Mouse (Mus musculus) heart, embryonic 14.5 days (tissue): ENCODE measurements around the gene Slc44a2. TPM values are rescaled to one million over a fixed set of nuclear protein-coding genes. Genes with fewer than 3 reads are reported as not detected.

Experiments used
- ATAC-seq: fragments of 200-750 bp; cut with Nextera tagmentation; 2 replicates; pipeline ENCODE4 v1.8.0; 2017; ENCODE audit warnings: low read depth, moderate TSS enrichment; ENCODE audit not compliant: insufficient number of reproducible peaks, insufficient read depth, low FRiP score
- H3K27ac ChIP-seq, 2 experiments: fragments of 200-500 bp in 1 of 2; fragments of 300-500 bp in 1 of 2; sonication (generic) in 1 of 2; replicated peaks in 1 of 2; 2 replicates each; pipeline ENCODE4 v1.5.1; 2012 to 2014; ENCODE audit warnings: low read depth in 2 of 2, low read length in 2 of 2, control low read depth in 1 of 2, mild to moderate bottlenecking in 1 of 2, mixed read lengths in 1 of 2; ENCODE audit not compliant: control insufficient read depth in 1 of 2, insufficient read depth in 1 of 2
- H3K27me3 ChIP-seq: fragments of 300-500 bp; sonication (generic); 2 replicates; pipeline ENCODE4 v1.6.1; 2014; ENCODE audit warnings: mild to moderate bottlenecking, low read length, control low read depth; ENCODE audit not compliant: control insufficient read depth, insufficient read depth
- H3K36me3 ChIP-seq: fragments of 300-500 bp; sonication (generic); 2 replicates; pipeline ENCODE4 v1.6.1; 2014; ENCODE audit warnings: mild to moderate bottlenecking, control low read depth, low read length, mixed read lengths; ENCODE audit not compliant: control insufficient read depth, insufficient read depth
- H3K4me1 ChIP-seq, 2 experiments: fragments of 200-500 bp in 1 of 2; fragments of 300-500 bp in 1 of 2; sonication (generic) in 1 of 2; 2 replicates each; pipeline ENCODE4 v1.6.1; 2012 to 2014; ENCODE audit warnings: low read length in 2 of 2, control low read depth in 1 of 2, mixed read lengths in 1 of 2; ENCODE audit not compliant: control insufficient read depth in 2 of 2, insufficient read depth in 2 of 2
- H3K4me2 ChIP-seq: fragments of 300-500 bp; sonication (generic); 2 replicates; pipeline ENCODE4 v1.6.1; 2014; ENCODE audit warnings: mild to moderate bottlenecking, low read length
- H3K4me3 ChIP-seq, 2 experiments: fragments of 200-500 bp in 1 of 2; fragments of 300-500 bp in 1 of 2; sonication (generic) in 1 of 2; 2 replicates each; pipeline ENCODE4 v1.5.1; 2012 to 2014; ENCODE audit warnings: low read length in 2 of 2, mild to moderate bottlenecking in 2 of 2, control low read depth in 1 of 2, low read depth in 1 of 2, moderate library complexity in 1 of 2; ENCODE audit not compliant: control insufficient read depth in 1 of 2, insufficient read depth in 1 of 2
- H3K9ac ChIP-seq: fragments of 300-500 bp; sonication (generic); 2 replicates; pipeline ENCODE4 v1.6.1; 2014; ENCODE audit warnings: mild to moderate bottlenecking, low read length
- H3K9me3 ChIP-seq: fragments of 300-500 bp; sonication (generic); 2 replicates; pipeline ENCODE4 v1.6.1; 2016; ENCODE audit warnings: low read length, control low read depth; ENCODE audit not compliant: control insufficient read depth
- WGBS: fragments of 180-500 bp; shearing (Covaris S2); extraction: QIAGEN DNeasy Blood & Tissue Kit; methylation state at CpG from one replicate; pipeline ENCODE4 v1.1.7; 2014; 5-methylcytosine and 5-hydroxymethylcytosine counted together
- polyA plus RNA-seq: library from polyadenylated mRNA; unstranded; fragments of >200 nt; fragmentation: Nextera tagmentation; extraction: Ambion mirVana; gene quantifications from 2 replicates; pipeline ENCODE4 v1.2.1, GENCODE M21; 2014

The Slc44a2 gene
- polyA plus RNA-seq, 1 experiment from 2014 or later: 66.4 TPM

DNA sequence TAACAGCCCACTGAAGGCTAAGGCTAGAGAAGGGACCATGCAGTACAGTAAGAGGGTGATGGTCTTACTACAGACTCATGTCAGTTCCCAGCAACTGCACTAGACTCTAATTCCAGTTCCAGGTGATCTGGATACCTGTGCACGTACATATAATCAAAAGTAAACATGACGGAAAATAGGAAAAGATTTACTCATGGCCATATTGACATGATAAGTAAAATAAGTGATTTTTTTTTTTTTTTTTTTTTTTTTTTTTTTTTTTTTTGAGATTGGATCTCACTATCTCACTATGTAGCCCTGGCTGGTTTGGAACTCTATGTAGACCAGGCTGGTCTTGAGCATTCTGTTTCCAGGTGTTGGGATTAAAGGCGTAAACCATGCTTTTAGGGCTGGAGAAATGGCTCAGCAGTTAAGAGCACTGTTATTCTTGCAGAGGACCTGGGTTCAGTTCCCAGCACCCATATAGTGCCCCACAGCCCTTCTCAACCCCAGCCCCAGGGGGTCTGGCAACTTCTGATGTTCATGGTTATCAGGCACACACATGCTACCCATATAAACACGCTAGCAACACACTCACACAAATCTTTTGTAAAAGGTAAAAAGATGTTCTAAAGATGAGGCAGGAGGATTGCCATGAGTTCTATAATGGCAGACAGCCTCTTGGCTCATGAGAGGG is 31.3 kb downstream of the Slc44a2 start:
- peaks cover 78% of the 10 kb centered on the region for H3K36me3 ChIP-seq
- WGBS: 95% methylated on average over 4 of the region's 4 CpGs

DNA sequence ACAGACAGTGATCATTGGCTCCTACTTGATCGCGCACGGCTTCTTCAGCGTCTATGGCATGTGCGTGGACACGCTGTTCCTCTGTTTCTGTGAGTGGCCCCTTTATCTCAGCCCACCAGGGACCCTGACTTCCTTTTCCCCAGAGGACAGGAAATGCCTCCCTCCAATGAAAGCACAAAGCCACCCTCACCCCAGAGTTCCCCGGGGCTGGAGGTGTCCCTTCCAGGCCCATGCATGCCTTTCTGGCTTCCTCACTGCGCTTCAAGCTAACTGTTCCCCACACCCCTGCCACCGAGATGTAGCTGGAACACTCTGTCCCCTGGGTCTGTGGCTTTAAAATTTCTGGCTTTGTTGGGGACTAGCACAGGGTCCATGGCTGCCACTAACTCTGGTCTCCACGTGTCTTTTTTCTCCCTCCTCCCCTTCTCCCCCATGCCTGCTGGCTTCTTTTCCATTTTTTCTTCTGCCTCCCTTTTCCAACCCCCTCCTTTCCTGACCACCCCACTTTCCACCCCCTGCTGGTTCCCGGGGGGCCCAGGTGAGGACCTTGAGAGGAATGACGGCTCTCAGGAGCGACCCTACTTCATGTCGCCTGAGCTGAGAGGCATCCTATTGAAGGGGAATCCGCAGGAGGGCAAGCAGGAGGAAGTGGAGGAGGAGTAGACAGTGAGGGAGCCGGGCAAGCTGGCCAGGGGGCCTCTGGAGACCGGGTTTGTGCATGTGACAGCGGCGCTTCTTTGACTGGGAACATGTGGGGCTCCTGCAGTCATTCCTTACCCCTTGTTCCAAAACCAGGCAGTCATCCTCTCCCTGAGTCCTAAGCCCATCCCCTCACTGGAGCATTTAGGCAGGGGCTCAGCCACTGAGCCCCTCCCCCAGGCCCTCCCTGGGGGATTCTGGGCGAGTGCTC is 32.2 kb downstream of the Slc44a2 start:
- ATAC-seq: peak; percentile 56; the same call in 1 of the 2 replicates
- Histone ChIP-seq H3K27ac (peak overlapping the region; percentile 4 to 43), H3K9ac (peak overlapping the region; percentile 38; the same call in 1 of the 2 replicates), H3K36me3 (peaks cover 69% of the 10 kb centered on the region), H3K4me1 (peaks cover 6 to 8% of the 10 kb centered on the region in 2 experiments; a peak in 1 of 4 replicates), H3K27me3 (no peaks in the 10 kb centered on the region), H3K4me2 (no peak overlapping the region), H3K4me3 (no peak overlapping the region), H3K9me3 (no peaks in the 10 kb centered on the region)
- 33% methylated on average over 20 of the region's 20 CpGs for WGBS

More for the DNA sequence above, 31.3 kb downstream of the Slc44a2 start:
- H3K9me3 ChIP-seq: no peaks in the 10 kb centered on the region
- no peak overlapping the region for H3K9ac ChIP-seq
- H3K27ac ChIP-seq: peak overlapping the region in 1 of 2 experiments; percentile 4; a peak in 2 of 4 replicates
- no peaks in the 10 kb centered on the region for H3K27me3 ChIP-seq
- no peak overlapping the region for H3K4me2 ChIP-seq
- ATAC-seq: no peak
- peaks cover 6 to 8% of the 10 kb centered on the region in 2 experiments; a peak in 1 of 4 replicates for H3K4me1 ChIP-seq
- H3K4me3 ChIP-seq: no peak overlapping the region

DNA sequence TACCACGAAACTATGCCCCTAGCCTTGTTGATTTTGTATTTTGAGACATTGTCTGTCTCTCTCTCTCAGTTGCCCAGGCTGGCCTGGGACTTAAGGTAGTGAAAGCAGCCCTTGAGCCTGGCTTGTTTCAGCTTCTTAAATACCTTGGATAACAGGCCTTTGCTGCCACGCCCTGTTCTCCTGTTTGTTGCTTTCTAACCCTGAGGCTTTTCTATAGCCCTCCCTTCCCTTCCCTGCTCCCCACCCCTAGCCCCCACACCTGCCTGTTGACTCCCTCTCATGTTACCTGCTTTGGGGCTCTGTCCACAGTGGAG is 32.8 kb downstream of the Slc44a2 start:
- Histone ChIP-seq H3K27ac (no peak overlapping the region), H3K9me3 (no peaks in the 10 kb centered on the region), H3K36me3 (peaks cover 64% of the 10 kb centered on the region), H3K4me2 (no peak overlapping the region), H3K9ac (no peak overlapping the region), H3K4me3 (no peak overlapping the region), H3K27me3 (no peaks in the 10 kb centered on the region), H3K4me1 (peaks cover 6 to 8% of the 10 kb centered on the region in 2 experiments; a peak in 1 of 4 replicates)
- WGBS: 63% methylated on average over 2 of the region's 2 CpGs
- no peak for ATAC-seq

DNA sequence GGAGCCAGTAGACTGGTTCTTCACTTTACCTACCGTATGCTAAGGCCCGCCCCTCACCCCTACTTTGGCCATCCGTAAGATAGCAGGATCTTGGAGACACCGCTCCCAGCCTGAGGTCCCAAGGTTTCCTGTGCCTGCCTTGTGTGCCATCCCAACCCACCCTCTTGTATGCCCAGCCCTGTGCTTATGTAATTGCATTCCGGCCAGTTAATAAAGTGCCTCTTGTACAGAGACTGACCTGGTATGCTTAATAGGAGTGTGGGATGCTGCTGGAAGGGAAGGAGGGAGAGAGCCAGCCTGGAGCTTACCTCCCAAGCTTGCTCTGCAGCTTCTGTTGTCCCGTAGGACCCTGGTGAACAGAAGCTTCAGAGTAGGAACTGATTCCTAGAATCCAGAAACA is 34.3 kb downstream of the Slc44a2 start:
- peaks cover 50% of the 10 kb centered on the region for H3K36me3 ChIP-seq

DNA sequence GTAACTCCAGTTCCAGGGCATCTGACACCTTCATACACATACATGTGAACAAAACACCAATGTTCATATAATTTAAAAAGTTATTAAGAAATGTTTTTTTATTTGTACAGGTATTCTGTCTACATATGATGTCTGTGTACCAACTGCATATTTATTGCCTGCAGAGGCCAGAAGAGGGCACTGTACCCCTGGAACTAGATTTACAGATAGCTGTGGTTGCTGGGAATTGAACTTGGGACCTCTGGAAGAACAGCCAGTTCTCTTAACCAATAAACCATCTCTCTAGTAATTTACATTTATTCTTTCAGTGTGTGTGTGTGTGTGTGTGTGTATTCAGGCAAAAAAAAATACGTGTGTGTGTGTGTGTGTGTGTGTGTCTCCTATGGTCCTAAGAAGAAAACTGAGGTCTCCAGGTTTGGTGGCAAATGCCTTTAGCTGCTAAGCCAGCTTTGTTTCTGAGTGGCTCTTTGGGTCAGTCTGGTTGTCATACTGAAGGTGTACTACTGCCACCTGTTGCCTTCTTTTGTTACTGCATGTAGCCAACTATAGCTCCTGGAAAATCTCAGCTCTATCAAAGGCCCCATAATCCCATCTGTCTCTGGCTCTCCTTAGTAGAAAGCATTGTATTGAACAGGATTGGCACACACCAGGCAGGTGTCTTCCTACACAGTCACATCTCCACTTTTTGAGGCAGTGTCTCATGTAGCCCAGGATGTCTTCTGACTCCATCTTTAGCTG is 36.7 kb downstream of the Slc44a2 start:
- H3K36me3 ChIP-seq: peaks cover 31% of the 10 kb centered on the region
- no peaks in the 10 kb centered on the region for H3K27me3 ChIP-seq
- ATAC-seq: peak; percentile 42; the same call in 1 of the 2 replicates
- H3K4me2 ChIP-seq: no peak overlapping the region
- no peak overlapping the region for H3K9ac ChIP-seq
- WGBS: 0% methylated on average over 1 of the region's 1 CpGs
- no peak overlapping the region for H3K27ac ChIP-seq
- no peak overlapping the region for H3K4me3 ChIP-seq
- H3K4me1 ChIP-seq: peaks cover 6 to 8% of the 10 kb centered on the region in 2 experiments; a peak in 1 of 4 replicates
- no peaks in the 10 kb centered on the region for H3K9me3 ChIP-seq

More for the DNA sequence above, 34.3 kb downstream of the Slc44a2 start:
- H3K27me3 ChIP-seq: no peaks in the 10 kb centered on the region
- H3K9ac ChIP-seq: no peak overlapping the region
- no peak overlapping the region for H3K4me3 ChIP-seq
- H3K27ac ChIP-seq: no peak overlapping the region
- no peaks in the 10 kb centered on the region for H3K9me3 ChIP-seq
- ATAC-seq: no peak
- H3K4me2 ChIP-seq: no peak overlapping the region
- peaks cover 6 to 8% of the 10 kb centered on the region in 2 experiments; a peak in 1 of 4 replicates for H3K4me1 ChIP-seq
- WGBS: 83% methylated on average over 6 of the region's 6 CpGs

DNA sequence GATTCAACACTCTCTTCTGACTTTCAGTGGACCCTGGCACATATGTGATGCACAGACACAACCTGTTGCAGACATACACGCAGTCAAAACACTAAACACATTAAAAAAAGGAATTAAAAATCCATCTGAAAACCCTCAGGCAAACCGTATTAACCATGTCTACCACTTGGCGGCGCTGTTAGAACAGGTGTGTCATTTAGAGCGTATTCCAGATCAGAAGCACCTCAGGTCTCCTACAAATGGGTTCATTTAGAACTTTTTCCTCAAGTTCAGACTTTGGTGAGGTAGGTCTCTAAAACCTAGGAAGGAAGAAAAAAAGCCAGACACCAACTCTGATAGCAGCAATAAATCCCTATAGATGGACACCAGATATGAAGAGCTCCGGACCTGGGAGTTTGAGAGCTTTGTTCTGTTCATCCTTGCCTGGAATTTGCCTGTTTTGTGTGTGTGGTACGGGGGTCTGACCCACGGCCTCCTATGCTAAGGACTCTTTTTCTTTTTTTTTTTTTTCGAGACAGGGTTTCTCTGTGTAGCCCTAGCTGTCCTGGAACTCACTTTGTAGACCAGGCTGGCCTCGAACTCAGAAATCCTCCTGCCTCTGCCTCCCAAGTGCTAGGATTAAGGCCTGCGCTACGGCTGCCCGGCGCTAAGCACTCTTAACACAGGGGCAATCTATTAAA is 46.2 kb downstream of the Slc44a2 start:
- Histone ChIP-seq H3K9me3 (no peaks in the 10 kb centered on the region), H3K27ac (peak overlapping the region; percentile 72 to 75), H3K9ac (peak overlapping the region; percentile 42; the same call in 1 of the 2 replicates), H3K4me1 (peaks cover 8 to 15% of the 10 kb centered on the region in 2 experiments), H3K4me3 (peak overlapping the region; percentile 30 to 71; a peak in 3 of 4 replicates), H3K36me3 (peaks cover 5% of the 10 kb centered on the region; the same call in 1 of the 2 replicates), H3K27me3 (no peaks in the 10 kb centered on the region), H3K4me2 (peak overlapping the region; percentile 58)
- no peak for ATAC-seq
- WGBS: 33% methylated on average over 14 of the region's 14 CpGs
